Mouse (Mus musculus) embryonic facial prominence, embryonic 10.5 days (tissue): Measurements from ENCODE around the gene Guk1. TPM values are rescaled to one million over a fixed set of nuclear protein-coding genes. Genes with fewer than 3 reads are reported as not detected.

ENCODE experiments used
- DNase-seq: peaks from one replicate; pipeline ENCODE4 v3.0.0-alpha.2; 2017; ENCODE audit warnings: low spot score
- H3K27ac ChIP-seq: fragments of 300-500 bp; sonication (generic); replicated peaks from 2 replicates; pipeline ENCODE4 v1.5.1; 2016; ENCODE audit warnings: mild to moderate bottlenecking
- H3K27me3 ChIP-seq: fragments of 300-500 bp; sonication (generic); replicated peaks from 2 replicates; pipeline ENCODE4 v1.6.1; 2016; ENCODE audit warnings: low read depth, mild to moderate bottlenecking; ENCODE audit not compliant: poor library complexity, severe bottlenecking
- H3K36me3 ChIP-seq: fragments of 300-500 bp; sonication (generic); replicated peaks from 2 replicates; pipeline ENCODE4 v1.6.1; 2016; ENCODE audit warnings: mild to moderate bottlenecking, moderate library complexity
- H3K4me1 ChIP-seq: fragments of 300-500 bp; sonication (generic); 2 replicates; pipeline ENCODE4 v1.6.1; 2016
- H3K4me3 ChIP-seq: fragments of 300-500 bp; sonication (generic); 2 replicates; pipeline ENCODE4 v1.5.1; 2016; ENCODE audit warnings: mild to moderate bottlenecking, moderate library complexity
- H3K9me3 ChIP-seq: fragments of 300-500 bp; sonication (generic); 2 replicates; pipeline ENCODE4 v1.6.1; 2016; ENCODE audit warnings: mild to moderate bottlenecking
- WGBS: fragments of 180-500 bp; shearing (Covaris S2); methylation state at CpG from one replicate; pipeline ENCODE4 v1.1.7; 2016; 5-methylcytosine and 5-hydroxymethylcytosine counted together
- polyA plus RNA-seq: library from polyadenylated mRNA; unstranded; fragments of >200 nt; fragmentation: Nextera tagmentation; extraction: Ambion mirVana; gene quantifications from 2 replicates; pipeline ENCODE4 v1.2.1, GENCODE M21; 2016

Gene Guk1
- polyA plus RNA-seq: 133 and 146 TPM in 2 replicates

DNA sequence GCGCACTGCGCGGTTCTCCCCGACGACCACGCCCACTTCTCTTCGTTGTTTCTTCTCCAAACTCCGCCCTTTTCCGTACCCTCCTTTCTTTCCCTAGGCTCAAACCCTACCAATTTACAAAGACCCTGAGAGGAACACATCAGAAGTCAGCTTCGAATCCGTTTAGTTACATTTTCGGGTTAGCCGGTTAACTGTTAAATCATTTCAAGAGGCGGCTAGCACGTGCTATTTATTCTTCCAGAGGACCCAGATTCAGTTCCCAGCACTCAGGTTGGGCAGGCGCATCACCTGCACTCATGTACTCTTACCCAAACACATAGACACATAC, at the start of gene Guk1:
TSS of gene Guk1 (minus strand) at position 154 of the 328 bp plus-strand sequence.
- peak within 1 kb of the TSS; percentile 75 for H3K4me3 ChIP-seq
- no peaks in the 10 kb centered on the region for H3K9me3 ChIP-seq
- 0 out of 2 replicates have a peak, but pooled peaks cover 3% of the 10 kb centered on the region for H3K36me3 ChIP-seq
- peaks cover 12% of the 10 kb centered on the region for H3K4me1 ChIP-seq
- H3K27me3 ChIP-seq: no peaks in the 10 kb centered on the region
- peak within 1 kb of the TSS; percentile 87 for H3K27ac ChIP-seq
- 6% methylated on average over 16 of the region's 16 CpGs for WGBS
- DNase-seq: no peak

DNA sequence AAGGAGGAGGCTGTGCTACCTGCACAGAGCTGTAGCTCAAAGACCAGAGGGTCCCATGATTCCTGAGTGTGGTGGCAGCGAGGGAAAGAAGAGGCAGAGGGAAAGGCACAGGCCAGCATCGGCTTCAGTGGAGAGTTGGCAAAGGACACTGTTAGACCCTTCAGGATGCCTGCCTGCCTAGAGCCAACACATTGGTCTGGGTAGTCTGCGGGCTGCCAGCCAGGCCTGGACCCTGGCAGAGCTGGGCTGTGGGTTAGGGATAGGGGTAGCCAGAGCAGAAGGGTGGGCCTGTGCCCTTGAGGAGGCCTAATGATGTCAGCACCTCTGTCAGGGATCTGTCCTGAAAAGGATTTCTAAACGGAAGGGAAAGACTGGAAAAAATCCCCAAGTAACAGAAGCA, 47.8 kb upstream of the Guk1 start:
- Histone ChIP-seq H3K27me3 (peaks cover 70% of the 10 kb centered on the region), H3K4me3 (0 out of 2 replicates have a peak overlapping the region, but pooled peaks have one; percentile 26), H3K27ac (peak overlapping the region; percentile 21; the same call in 1 of the 2 replicates)

DNA sequence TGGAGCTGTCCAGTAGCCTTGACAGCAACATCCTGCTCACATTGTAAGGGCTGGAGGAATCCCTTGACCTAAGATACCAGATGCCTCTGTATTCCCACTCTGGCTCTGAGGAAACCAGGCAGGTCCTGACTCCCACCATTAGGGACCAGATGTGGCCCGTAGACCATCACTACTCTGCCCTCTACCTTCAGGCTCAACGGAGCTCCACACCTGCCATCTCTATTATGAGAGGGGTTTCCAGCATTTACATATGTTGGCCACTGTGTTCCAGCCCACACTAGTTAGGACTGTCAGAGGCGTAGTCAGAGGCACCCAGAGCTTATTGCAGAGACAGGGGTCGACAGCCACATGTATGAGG, 47.4 kb upstream of the Guk1 start:
- no peak for DNase-seq
- H3K4me3 ChIP-seq: peak overlapping the region; percentile 26; the same call in 1 of the 2 replicates
- H3K36me3 ChIP-seq: no peaks in the 10 kb centered on the region
- 55% methylated on average over 4 of the region's 4 CpGs for WGBS
- H3K27me3 ChIP-seq: peaks cover 66% of the 10 kb centered on the region
- no peaks in the 10 kb centered on the region for H3K9me3 ChIP-seq
- peaks cover 20% of the 10 kb centered on the region for H3K4me1 ChIP-seq
- peak overlapping the region; percentile 21; the same call in 1 of the 2 replicates for H3K27ac ChIP-seq

More for the DNA sequence above, 47.8 kb upstream of the Guk1 start:
- Histone ChIP-seq H3K9me3 (no peaks in the 10 kb centered on the region), H3K4me1 (peaks cover 20% of the 10 kb centered on the region), H3K36me3 (no peaks in the 10 kb centered on the region)
- 69% methylated on average over 4 of the region's 4 CpGs for WGBS
- DNase-seq: no peak

DNA sequence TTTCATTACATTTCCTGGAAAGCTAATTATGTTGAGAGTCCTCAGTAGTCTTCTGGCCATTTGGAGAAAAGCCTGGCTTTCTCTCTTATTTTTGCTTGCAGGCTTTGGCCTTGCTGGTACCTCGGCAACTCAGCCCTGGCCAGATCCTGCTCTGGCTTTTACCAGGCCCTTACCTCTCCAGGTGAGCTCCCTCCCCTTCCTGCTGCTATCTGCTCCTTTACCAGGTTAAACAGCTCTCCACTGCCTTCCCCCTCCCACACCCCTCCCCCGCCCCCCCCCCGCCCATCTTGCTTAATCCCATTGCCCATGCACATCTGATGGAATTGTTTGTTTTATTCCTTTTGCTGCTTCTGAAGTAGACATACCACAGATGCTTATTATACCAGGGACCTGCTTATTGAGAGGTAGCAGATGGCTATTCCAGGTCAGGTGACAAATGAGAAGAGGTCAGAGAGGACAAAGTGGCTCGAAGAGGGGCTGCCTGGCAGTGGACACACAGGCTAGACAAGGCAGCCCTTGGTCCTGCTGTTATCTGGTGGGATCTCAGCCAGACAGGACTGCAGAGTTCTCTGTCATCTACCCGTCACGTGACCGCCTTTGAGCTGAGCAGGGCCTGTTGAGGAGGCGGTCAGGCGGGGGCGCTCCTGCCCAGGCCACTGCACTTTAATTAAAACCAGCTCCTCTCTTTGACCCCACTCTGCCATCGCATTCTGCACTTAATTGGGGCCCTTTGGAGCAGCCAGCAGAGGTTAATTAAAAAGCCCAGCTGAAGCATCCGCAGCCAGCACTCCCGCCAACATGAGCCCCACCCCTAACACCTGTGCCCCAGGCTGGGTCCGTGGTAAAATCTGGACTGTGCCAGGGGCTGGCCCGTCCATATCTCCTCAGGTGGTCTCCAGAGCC, 46.8 kb upstream of the Guk1 start:
- peaks cover 20% of the 10 kb centered on the region for H3K4me1 ChIP-seq
- WGBS: 4% methylated on average over 15 of the region's 15 CpGs
- H3K4me3 ChIP-seq: peak overlapping the region; percentile 26; the same call in 1 of the 2 replicates
- no peaks in the 10 kb centered on the region for H3K9me3 ChIP-seq
- no peak overlapping the region for H3K27ac ChIP-seq
- no peaks in the 10 kb centered on the region for H3K36me3 ChIP-seq
- peak; percentile 85 for DNase-seq
- peaks cover 60% of the 10 kb centered on the region for H3K27me3 ChIP-seq

- Histone ChIP-seq H3K4me3 (no peak overlapping the region), H3K9me3 (no peaks in the 10 kb centered on the region), H3K27ac (no peak overlapping the region), H3K4me1 (peaks cover 9% of the 10 kb centered on the region), H3K27me3 (peaks cover 12% of the 10 kb centered on the region), H3K36me3 (no peaks in the 10 kb centered on the region)
- 63% methylated on average over 2 of the region's 2 CpGs for WGBS
- DNase-seq: no peak
These were observed 40.8 kb upstream of the Guk1 start for GRCm38 (mm10) chr11:59232797-59233196.

GRCm38 (mm10) chr11:59230144-59230760, 38.2 kb upstream of the Guk1 start:
- H3K4me3 ChIP-seq: no peak overlapping the region; the same call in 1 of the 2 replicates
- peak; percentile 77 for DNase-seq

GRCm38 (mm10) chr11:59228122-59228953, 36.3 kb upstream of the Guk1 start, which contains the start of gene Arf1:
Gene Arf1, minus strand, starts transcription at chr11:59228270.
- peaks cover 9% of the 10 kb centered on the region for H3K36me3 ChIP-seq
- H3K27ac ChIP-seq: peak within 1 kb of the TSS; percentile 98
- H3K4me1 ChIP-seq: peaks cover 39% of the 10 kb centered on the region
- H3K4me3 ChIP-seq: peak within 1 kb of the TSS; percentile 99
- WGBS: 4% methylated on average over 59 of the region's 59 CpGs
- H3K27me3 ChIP-seq: no peaks in the 10 kb centered on the region
- H3K9me3 ChIP-seq: no peaks in the 10 kb centered on the region
- DNase-seq: peak; percentile 97

More at GRCm38 (mm10) chr11:59230144-59230760, 38.2 kb upstream of the Guk1 start:
- Histone ChIP-seq H3K27me3 (no peaks in the 10 kb centered on the region), H3K9me3 (no peaks in the 10 kb centered on the region), H3K27ac (no peak overlapping the region), H3K36me3 (no peaks in the 10 kb centered on the region; the same call in 1 of the 2 replicates), H3K4me1 (peaks cover 28% of the 10 kb centered on the region)
- 14% methylated on average over 7 of the region's 7 CpGs for WGBS

- Histone ChIP-seq H3K4me3 (peak overlapping the region; percentile 99), H3K9me3 (no peaks in the 10 kb centered on the region), H3K27ac (peak overlapping the region; percentile 98), H3K27me3 (no peaks in the 10 kb centered on the region), H3K4me1 (peaks cover 40% of the 10 kb centered on the region), H3K36me3 (peaks cover 14% of the 10 kb centered on the region)
- under 1% methylated on average over 51 of the region's 51 CpGs for WGBS
- DNase-seq: no peak
These were observed 35.7 kb upstream of the Guk1 start for GRCm38 (mm10) chr11:59227604-59228121.

DNA sequence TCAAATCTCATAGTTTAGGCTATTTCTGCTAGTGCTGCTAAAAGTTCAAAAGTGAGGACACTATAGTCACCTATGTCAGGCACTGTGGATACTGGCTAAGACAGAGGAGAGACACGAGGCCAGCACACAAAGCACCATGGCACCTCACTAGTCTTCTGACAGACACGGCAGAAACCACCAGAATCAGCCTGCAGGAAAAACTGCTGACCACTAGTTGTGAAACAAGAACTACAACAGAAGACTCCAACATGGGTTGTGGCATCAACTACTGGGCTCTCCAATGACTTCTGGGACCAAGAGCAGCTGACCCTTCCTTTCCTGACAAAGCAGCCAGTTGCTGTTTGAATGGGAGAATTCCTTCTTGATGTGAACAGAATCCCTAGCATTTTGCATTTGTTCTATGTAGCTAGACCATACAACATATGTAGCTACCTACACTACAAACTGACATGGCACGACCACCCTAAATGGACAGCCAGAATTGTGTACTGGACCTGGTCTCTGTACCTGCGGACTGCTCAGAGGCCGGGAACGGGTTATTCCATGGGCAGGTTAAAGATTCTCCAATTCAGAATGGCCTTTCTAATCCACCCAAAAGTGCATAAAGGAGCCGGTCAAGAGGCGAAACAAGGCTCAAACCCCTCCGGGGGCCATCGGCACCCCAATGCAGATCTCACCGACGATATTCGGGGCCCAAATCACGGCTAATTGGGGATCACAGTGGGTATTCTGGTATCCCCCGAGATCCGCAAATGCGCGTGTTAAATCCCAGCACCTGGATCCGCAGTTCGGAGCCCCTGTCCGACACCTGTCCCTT, 35.0 kb upstream of the Guk1 start:
- peaks cover 40% of the 10 kb centered on the region for H3K4me1 ChIP-seq
- H3K36me3 ChIP-seq: peaks cover 20% of the 10 kb centered on the region
- WGBS: 7% methylated on average over 21 of the region's 21 CpGs
- H3K9me3 ChIP-seq: no peaks in the 10 kb centered on the region
- no peak for DNase-seq
- peak overlapping the region; percentile 98 for H3K27ac ChIP-seq
- H3K4me3 ChIP-seq: peak overlapping the region; percentile 99
- H3K27me3 ChIP-seq: no peaks in the 10 kb centered on the region

DNA sequence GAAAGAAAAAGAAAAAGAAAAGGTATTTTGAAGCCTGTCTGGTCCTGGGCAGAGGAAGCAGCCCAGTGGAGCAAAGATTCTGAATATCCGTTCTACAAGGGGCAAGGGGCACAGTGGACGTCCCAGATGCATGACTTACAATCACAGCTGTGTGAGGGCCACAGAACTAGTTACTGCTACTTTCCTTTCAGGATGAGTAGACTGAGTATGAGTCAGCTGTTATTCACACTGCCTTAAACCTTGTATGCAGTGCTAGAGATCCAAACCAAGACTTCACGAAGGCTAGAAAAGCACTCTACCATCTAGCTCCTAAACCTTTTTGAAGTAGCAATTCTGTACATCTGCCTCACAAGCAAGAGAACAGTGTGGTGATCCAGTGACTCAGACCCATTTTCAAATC, 34.2 kb upstream of the Guk1 start:
- H3K4me1 ChIP-seq: peaks cover 43% of the 10 kb centered on the region
- H3K27ac ChIP-seq: no peak overlapping the region
- H3K9me3 ChIP-seq: no peaks in the 10 kb centered on the region
- peak overlapping the region; percentile 99 for H3K4me3 ChIP-seq
- peaks cover 27% of the 10 kb centered on the region for H3K36me3 ChIP-seq
- 71% methylated on average over 3 of the region's 3 CpGs for WGBS
- DNase-seq: no peak
- no peaks in the 10 kb centered on the region for H3K27me3 ChIP-seq

DNA sequence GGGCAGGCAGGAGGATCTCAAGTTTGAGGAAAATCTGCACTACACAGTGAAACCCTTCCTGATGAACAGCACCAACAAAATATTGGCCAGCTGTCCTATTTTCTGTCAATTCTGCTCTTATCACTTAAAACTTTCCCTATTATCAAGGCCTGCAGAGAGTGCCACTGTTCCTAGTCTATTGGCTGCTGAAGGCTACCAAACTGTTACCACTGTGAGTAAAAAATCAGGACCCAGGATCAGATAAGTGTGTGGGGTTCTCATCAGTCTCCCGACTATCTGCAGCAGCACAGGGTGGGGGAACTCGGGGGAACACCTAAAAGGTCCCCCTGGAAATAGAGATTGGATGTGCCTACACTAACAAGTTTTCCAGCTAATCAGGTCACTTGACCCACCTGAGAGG, 33.2 kb upstream of the Guk1 start:
- WGBS: 84% methylated on average over 2 of the region's 2 CpGs
- no peak for DNase-seq
- Histone ChIP-seq H3K4me1 (peaks cover 44% of the 10 kb centered on the region), H3K4me3 (peak overlapping the region; percentile 99; the same call in 1 of the 2 replicates), H3K9me3 (no peaks in the 10 kb centered on the region), H3K27me3 (no peaks in the 10 kb centered on the region), H3K36me3 (peaks cover 38% of the 10 kb centered on the region), H3K27ac (no peak overlapping the region)
